In genomic region chr2:92485640-92486295, GRCm38 (mm10) we compare ENCODE assay signal across 8 mouse cellular contexts. TPM values are rescaled to one million over a fixed set of nuclear protein-coding genes. Genes with fewer than 3 reads are reported as not detected.
DNase-seq lines count a peak whose midpoint lies in the region; ATAC-seq lines count a peak whose summit lies in the region.

No protein-coding gene starts in this region.

- peak; percentile 68 for DNase-seq in R1 (ENCODE audit: low read depth, low spot score)
- peak; percentile 83 to 90 for DNase-seq in cerebellum, postnatal 25 days
- peak; percentile 37 for DNase-seq in gastrocnemius, adult 8-10 months (ENCODE audit: low spot score in 2 of 2)
- peak; percentile 82 for DNase-seq in intestine, embryonic 14.5 days (ENCODE audit: low spot score)
- peak; percentile 81 to 83 for DNase-seq in left cerebral cortex, postnatal 36 days (ENCODE audit: low spot score in 2 of 2)
- DNase-seq in midbrain, embryonic 11.5 days (ENCODE audit: low spot score, missing footprints): peak; percentile 97
- DNase-seq in right cerebral cortex, postnatal 4 days: peak; percentile 84

- peak overlapping the region; percentile 32 for H3K4me2 ChIP-seq in intestine, embryonic 14.5 days (ENCODE audit: low read length)
- peak overlapping the region; percentile 30; the same call in 1 of the 2 replicates for H3K4me2 ChIP-seq in midbrain, embryonic 11.5 days

- H3K27me3 ChIP-seq in intestine, embryonic 14.5 days (replicated peaks; ENCODE audit: control insufficient read depth, insufficient read depth, low read length): peaks cover 41% of the 10 kb centered on the region
- peaks cover 18% of the 10 kb centered on the region for H3K27me3 ChIP-seq in midbrain, embryonic 11.5 days (ENCODE audit: control insufficient read depth, insufficient read depth, low read length)

- peak; percentile 44 for ATAC-seq in intestine, embryonic 14.5 days (replicated peaks; ENCODE audit: low FRiP score, low TSS enrichment, low read depth)
- peak; percentile 67 for ATAC-seq in midbrain, embryonic 11.5 days (ENCODE audit: low FRiP score)
- no peak for ATAC-seq in erythroblast, adult 5-6 weeks (replicated peaks; ENCODE audit: low FRiP score, poor library complexity, severe bottlenecking)

- 6% methylated on average over 15 of the region's 15 CpGs for WGBS in intestine, embryonic 14.5 days
- 6% methylated on average over 15 of the region's 15 CpGs for WGBS in midbrain, embryonic 11.5 days

- intact Hi-C loops in left cerebral cortex, postnatal 36 days (cut with DNase I): loop anchor here (2.0 to 5.0 kb wide), 4 partner anchors 42 to 352 kb away; no protein-coding TSS in a partner anchor

- H3K36me3 ChIP-seq in intestine, embryonic 14.5 days (ENCODE audit: control insufficient read depth, insufficient read depth, low read length): no peaks in the 10 kb centered on the region
- no peaks in the 10 kb centered on the region for H3K36me3 ChIP-seq in midbrain, embryonic 11.5 days (ENCODE audit: control insufficient read depth, insufficient read depth, low read length)

- H3K4me1 ChIP-seq in intestine, embryonic 14.5 days (replicated peaks; ENCODE audit: control insufficient read depth, insufficient read depth, low read length): peaks cover 13% of the 10 kb centered on the region; the same call in 1 of the 2 replicates
- peaks cover 5% of the 10 kb centered on the region; the same call in 1 of the 2 replicates for H3K4me1 ChIP-seq in midbrain, embryonic 11.5 days (ENCODE audit: control insufficient read depth, insufficient read depth, low read length)

- H3K4me3 ChIP-seq in intestine, embryonic 14.5 days (ENCODE audit: low read depth, low read length): no peak overlapping the region
- no peak overlapping the region for H3K4me3 ChIP-seq in midbrain, embryonic 11.5 days (ENCODE audit: low read depth, low read length)

- H3K9ac ChIP-seq in intestine, embryonic 14.5 days (ENCODE audit: low read length): no peak overlapping the region
- H3K9ac ChIP-seq in midbrain, embryonic 11.5 days (ENCODE audit: low read length): no peak overlapping the region

- H3K9me3 ChIP-seq in intestine, embryonic 14.5 days (ENCODE audit: control insufficient read depth, low read length): no peaks in the 10 kb centered on the region
- no peaks in the 10 kb centered on the region for H3K9me3 ChIP-seq in midbrain, embryonic 11.5 days (ENCODE audit: control insufficient read depth, low read length)

- H3K27ac ChIP-seq in intestine, embryonic 14.5 days (ENCODE audit: low read depth): no peak overlapping the region
- H3K27ac ChIP-seq in midbrain, embryonic 11.5 days (ENCODE audit: low read depth, low read length): no peak overlapping the region

RNA-seq across cellular contexts. Expression of gene Slc35c1, which starts 25.4 kb away (rescaled TPM):
- 1 to 10 TPM; 4.9 to 5.8 (median 5.4) TPM for total RNA-seq in gastrocnemius, adult 8-10 months (2022)
- 26.8 and 30.2 TPM in 2 replicates for polyA plus RNA-seq in intestine, embryonic 14.5 days (2014; fragmentation: Nextera tagmentation; extraction: Ambion mirVana)
- total RNA-seq in left cerebral cortex, postnatal 36 days (2021): 10 to 100 TPM; 17.0 to 18.4 TPM
- polyA plus RNA-seq in midbrain, embryonic 11.5 days (2014; fragmentation: Nextera tagmentation; extraction: Ambion mirVana): 9.2 and 9.5 TPM in 2 replicates
- 16.5 and 18.3 TPM in 2 replicates for total RNA-seq in erythroblast, adult 5-6 weeks (2015; ENCODE audit: low replicate concordance)
- total RNA-seq in erythroblast, adult 5-6 weeks (2017; ENCODE audit: low replicate concordance): 3.1 and 7.1 TPM in 2 replicates

RNA-seq across cellular contexts. Expression of gene Cry2, which starts 51.9 kb away (rescaled TPM):
- 10 to 100 TPM; 27.5 to 34.6 (median 31.3) TPM for total RNA-seq in gastrocnemius, adult 8-10 months (2022)
- polyA plus RNA-seq in intestine, embryonic 14.5 days (2014; fragmentation: Nextera tagmentation; extraction: Ambion mirVana): 16.7 and 18.2 TPM in 2 replicates
- total RNA-seq in left cerebral cortex, postnatal 36 days (2021): 100 to 1,000 TPM; 109 to 122 TPM
- polyA plus RNA-seq in midbrain, embryonic 11.5 days (2014; fragmentation: Nextera tagmentation; extraction: Ambion mirVana): 20.5 and 21.9 TPM in 2 replicates
- 0.19 and 0.63 TPM in 2 replicates for total RNA-seq in erythroblast, adult 5-6 weeks (2015; ENCODE audit: low replicate concordance)
- total RNA-seq in erythroblast, adult 5-6 weeks (2017; ENCODE audit: low replicate concordance): 1.3 and 1.5 TPM in 2 replicates

Comparison
In these comparisons a context has a peak if more than half of its experiments do, and no peak if none do; other contexts are left out.
1. DNase-seq: peak in every context shown above with its lines; median percentile 97 in midbrain, embryonic 11.5 days; 86 in cerebellum, postnatal 25 days; 84 in right cerebral cortex, postnatal 4 days; 82 in intestine, embryonic 14.5 days; 82 in left cerebral cortex, postnatal 36 days; 68 in R1; 37 in gastrocnemius, adult 8-10 months.
2. RNA of gene Cry2, which starts 51.9 kb away (total RNA-seq): 109 to 122 TPM in left cerebral cortex, postnatal 36 days and 27.5 to 34.6 TPM in gastrocnemius, adult 8-10 months; 0.19 to 1.5 TPM in erythroblast, adult 5-6 weeks; every median in the first group is over 10 times any median in the second.